Mouse (Mus musculus): ENCODE results near the gene Gzmn.

GRCm38 (mm10) chr14:56203975-56204374 lies 29.6 kb upstream of the Gzmn start:
- TF ChIP-seq CTCF (conservative IDR thresholded peaks at IDR 0.05; ENCODE audit: low read length) (peak; percentile 97), NANOG (IDR thresholded peaks at IDR 0.05; ENCODE audit: borderline replicate concordance, low read length) (no peak)

Measured in E14TG2a.4 (cell line).